Mouse (Mus musculus): ENCODE data around the gene Phf11b.
"Not testable (repeated sequence)": the region's sequence is repeated elsewhere in the genome, so short reads cannot be mapped to it uniquely, and the experiment has no call there.

Phf11b gene

DNA sequence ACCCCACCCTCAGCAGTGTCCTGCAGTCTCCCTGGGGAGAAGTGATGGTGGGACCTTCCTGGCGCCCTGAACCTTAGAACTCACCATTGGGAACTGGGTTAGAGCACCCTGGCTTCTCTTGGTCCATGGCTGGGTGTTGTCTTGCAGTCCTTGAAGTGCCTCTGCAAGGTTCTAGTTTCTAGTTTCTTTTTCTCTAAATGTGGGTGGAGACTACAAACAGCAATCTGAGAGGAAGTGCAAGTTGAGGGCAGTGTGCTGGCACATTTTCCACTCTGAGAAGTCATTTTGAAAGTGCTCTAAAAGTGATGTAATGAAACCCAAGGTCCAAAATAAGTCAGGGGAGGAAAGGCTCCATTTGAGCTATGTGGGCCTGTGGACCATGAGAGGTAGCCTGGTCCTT lies at the start of gene Phf11b:
TSS of gene Phf11b (minus strand) at position 163 of the 400 bp plus-strand sequence.
- in situ Hi-C loops (cut with MboI): not testable (repeated sequence)

DNA sequence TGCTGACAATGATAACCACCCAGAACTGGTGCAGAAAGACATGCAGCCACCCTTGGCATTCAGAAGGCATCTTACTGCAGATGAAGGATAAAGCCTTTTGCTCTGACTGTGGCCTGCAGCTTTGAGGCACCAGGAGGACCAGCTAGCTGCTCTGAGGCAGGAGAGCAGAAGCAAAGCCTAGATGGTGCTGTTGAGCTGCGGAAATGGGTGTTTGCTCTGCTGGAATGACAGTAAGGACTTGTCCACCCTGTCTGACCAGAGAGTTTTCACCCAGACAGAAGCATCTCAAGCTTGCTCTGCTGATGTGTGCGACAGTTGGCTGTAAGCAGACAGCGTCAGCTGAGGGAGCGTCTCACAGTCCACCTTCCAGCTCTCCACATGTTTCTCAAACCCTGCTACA lies 49.0 kb upstream of the Phf11b start:
- in situ Hi-C loops (cut with MboI): not testable (repeated sequence)

- in situ Hi-C loops (cut with MboI): no loop called here
Measured at GRCm38 (mm10) chr14:59389532-59389931, 48.4 kb upstream of the Phf11b start.

GRCm38 (mm10) chr14:59370348-59371068 lies 29.4 kb upstream of the Phf11b start:
- in situ Hi-C loops (cut with MboI): no loop called here

DNA sequence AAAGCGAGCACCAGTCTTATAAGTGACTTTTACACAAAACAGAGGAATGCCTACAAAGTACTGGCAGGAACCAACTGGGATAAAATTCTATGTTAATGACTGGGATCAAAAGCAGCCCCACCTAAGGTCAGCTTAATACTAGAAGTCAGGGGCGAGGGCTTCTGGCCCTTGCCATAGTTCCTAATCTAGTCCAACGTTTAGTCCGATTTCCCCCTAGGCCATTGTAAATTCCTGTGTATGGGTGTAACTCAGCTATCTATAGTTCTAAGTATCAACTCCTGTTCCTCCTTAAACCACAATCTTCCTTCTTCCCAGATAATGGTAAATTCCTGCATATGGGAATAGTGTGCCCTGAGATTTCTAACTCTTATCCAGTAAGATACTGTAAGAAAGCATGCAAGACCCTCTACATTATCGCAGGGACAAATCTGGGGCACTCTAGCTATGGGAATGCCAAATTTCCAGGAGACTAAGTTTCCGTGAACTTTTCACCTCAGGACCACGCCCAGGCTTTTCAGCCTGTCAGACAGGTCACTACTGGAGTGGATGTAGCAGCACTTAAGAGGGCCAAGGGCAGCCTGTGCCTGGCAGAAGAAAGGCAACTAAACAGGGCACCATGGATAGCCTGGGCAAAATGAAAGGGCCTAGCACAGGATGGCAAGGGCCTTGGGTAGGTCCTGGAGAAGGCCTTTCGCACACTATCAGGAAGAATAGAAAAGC lies 25.4 kb upstream of the Phf11b start:
- in situ Hi-C loops (cut with MboI): no loop called here

- in situ Hi-C loops (cut with MboI): no loop called here
Measured at GRCm38 (mm10) chr14:59365244-59365644, 24.1 kb upstream of the Phf11b start, which contains the start of gene Phf11d. Phf11d (minus strand) TSS chr14:59365470.

- in situ Hi-C loops (cut with MboI): no loop called here
Measured at GRCm38 (mm10) chr14:59339541-59339940, 1.6 kb downstream of the Phf11b start.

GRCm38 (mm10) chr14:59336056-59336455 lies 5.1 kb downstream of the Phf11b start:
- in situ Hi-C loops (cut with MboI): not testable (repeated sequence)

- in situ Hi-C loops (cut with MboI): not testable (repeated sequence)
Measured at GRCm38 (mm10) chr14:59330499-59330898, 10.7 kb downstream of the Phf11b start.

DNA sequence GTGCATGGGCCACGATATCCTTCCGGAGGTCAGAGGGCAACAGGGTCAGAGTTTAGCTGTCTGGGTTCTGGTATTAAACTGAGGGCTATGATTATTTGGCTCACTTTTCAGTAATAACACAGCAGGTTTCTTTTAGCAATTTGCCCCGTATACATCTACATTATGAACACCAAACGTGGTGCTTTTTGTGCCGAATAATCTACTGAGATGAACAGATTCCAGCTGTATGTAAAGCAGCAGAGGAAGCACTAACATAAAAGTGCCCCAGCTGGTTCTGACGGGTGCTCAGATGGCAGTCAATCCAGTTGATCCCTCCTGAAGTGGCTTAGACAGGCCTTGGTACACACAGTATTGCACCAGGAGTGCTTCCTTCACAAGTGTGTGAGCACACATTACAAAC lies 21.2 kb downstream of the Phf11b start:
- in situ Hi-C loops (cut with MboI): not testable (repeated sequence)

DNA sequence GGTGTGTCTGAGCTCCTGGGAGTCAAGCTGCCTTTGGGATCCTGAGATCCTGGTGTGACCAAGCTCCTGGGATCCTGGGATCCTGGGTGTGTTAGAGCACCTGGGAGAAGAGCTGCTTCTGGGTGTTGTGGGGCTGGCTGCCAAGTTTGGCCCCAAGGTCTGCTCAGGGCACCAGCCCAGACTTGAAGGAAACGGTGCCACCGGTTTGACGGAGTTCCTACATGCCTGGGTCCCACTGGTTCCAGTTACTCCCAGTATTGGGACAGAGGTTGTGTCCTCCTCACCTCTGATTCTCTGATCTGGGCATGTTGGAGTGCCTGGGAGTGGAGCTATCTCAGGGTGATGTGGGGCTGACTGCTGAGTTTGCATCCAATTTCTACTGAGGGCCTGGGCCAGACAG lies 22.1 kb downstream of the Phf11b start:
- in situ Hi-C loops (cut with MboI): not testable (repeated sequence)

DNA sequence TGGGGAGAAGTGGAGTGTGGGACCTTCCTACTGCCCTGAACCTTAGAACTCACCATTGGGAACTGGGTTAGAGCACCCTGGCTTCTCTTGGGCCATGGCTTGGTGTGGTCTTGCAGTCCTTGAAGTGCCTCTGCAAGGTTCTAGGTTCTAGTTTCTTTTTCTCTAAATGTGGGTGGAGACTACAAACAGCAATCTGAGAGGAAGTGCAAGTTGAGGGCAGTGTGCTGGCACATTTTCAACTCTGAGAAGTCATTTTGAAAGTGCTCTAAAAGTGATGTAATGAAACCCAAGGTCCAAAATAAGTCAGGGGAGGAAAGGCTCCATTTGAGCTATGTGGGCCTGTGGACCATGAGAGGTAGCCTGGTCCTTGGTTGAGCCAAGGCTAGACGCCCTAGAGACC lies 43.8 kb downstream of the Phf11b start, which contains the start of gene Phf11a:
TSS of gene Phf11a (minus strand) at position 132 of the 400 bp plus-strand sequence.
- in situ Hi-C loops (cut with MboI): not testable (repeated sequence)

- in situ Hi-C loops (cut with MboI): not testable (repeated sequence)
Measured at GRCm38 (mm10) chr14:59291769-59292168, 49.4 kb downstream of the Phf11b start.

DNA sequence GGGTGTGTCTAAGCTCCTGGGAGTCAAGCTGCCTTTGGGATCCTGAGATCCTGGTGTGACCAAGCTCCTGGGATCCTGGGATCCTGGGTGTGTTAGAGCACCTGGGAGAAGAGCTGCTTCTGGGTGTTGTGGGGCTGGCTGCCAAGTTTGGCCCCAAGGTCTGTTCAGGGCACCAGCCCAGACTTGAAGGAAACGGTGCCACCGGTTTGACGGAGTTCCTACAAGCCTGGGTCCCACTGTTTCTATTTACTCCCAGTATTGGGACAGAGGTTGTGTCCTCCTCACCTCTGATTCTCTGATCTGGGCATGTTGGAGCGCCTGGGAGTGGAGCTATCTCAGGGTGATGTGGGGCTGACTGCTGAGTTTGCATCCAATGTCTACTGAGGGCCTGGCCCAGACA lies 66.2 kb downstream of the Phf11b start:
- in situ Hi-C loops (cut with MboI): not testable (repeated sequence)
